Mouse (Mus musculus) embryonic fibroblast, embryonic 13.5 days (primary cell): ENCODE results near the gene Gtf2ird1.

Experiments used
- CTCF ChIP-seq: IDR thresholded peaks from 2 replicates; pipeline ENCODE4 v1.5.1; 2011; ENCODE audit warnings: mild to moderate bottlenecking, control low read depth, low read length, moderate library complexity, borderline replicate concordance; ENCODE audit not compliant: insufficient read depth
- POLR2A ChIP-seq: IDR thresholded peaks from 2 replicates; pipeline ENCODE4 v1.6.1; 2011; ENCODE audit warnings: low read depth, mild to moderate bottlenecking, control low read depth, low read length, moderate library complexity

- no peak for TF ChIP-seq POLR2A
- no peak for TF ChIP-seq CTCF
Measured at GRCm38 (mm10) chr5:134457371-134457770, 855 bp upstream of the Gtf2ird1 start.
